Mouse (Mus musculus) megakaryocyte, embryonic 14.5 days (primary cell): ENCODE measurements around the gene Ggt7.
"Not testable (repeated sequence)": the region's sequence is repeated elsewhere in the genome, so short reads cannot be mapped to it uniquely, and the experiment has no call there.

Experiments used
- FLI1 ChIP-seq: IDR thresholded peaks from 2 replicates; pipeline ENCODE4 v1.6.1; 2012; ENCODE audit warnings: low read length, inconsistent platforms, mixed read lengths
- GATA1 ChIP-seq: IDR thresholded peaks from 3 replicates; pipeline ENCODE4 v1.6.1; 2012; ENCODE audit warnings: mixed read lengths, low read length, inconsistent platforms, borderline replicate concordance

GRCm38 (mm10) chr2:155538463-155539057, 20.5 kb upstream of the Ggt7 start:
- not testable (repeated sequence) for TF ChIP-seq GATA1, FLI1
